Mouse (Mus musculus) kidney, adult 18-20 months (tissue): ENCODE data around the gene Olfr19.
"Not testable (repeated sequence)": the region's sequence is repeated elsewhere in the genome, so short reads cannot be mapped to it uniquely, and the experiment has no call there.

ENCODE experiments used
- DNase-seq: peaks from one replicate; pipeline ENCODE4 v3.0.0; 2021

The Olfr19 gene

DNA sequence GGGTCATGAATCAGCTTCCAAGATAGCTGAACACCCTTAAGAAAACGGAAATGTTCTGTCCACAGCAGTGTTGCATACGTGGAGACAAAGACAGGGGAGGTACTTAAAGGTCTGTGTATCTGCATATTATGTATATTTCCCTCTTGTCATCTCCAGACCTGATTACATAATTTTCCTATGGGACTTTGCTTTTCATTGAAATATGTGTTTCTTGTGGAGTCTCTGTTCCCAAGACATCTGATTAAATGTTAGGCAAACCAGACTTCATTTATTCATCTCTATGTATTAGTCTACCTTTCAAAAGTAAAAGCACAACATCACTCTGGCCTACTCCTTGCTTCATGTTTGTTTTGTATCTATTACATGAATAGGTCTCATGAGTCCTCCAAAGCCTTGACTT, at the start of gene Olfr19:
Gene Olfr19 (minus strand): TSS at position 101 of the 400 bp plus-strand sequence.
- no peak for DNase-seq

DNA sequence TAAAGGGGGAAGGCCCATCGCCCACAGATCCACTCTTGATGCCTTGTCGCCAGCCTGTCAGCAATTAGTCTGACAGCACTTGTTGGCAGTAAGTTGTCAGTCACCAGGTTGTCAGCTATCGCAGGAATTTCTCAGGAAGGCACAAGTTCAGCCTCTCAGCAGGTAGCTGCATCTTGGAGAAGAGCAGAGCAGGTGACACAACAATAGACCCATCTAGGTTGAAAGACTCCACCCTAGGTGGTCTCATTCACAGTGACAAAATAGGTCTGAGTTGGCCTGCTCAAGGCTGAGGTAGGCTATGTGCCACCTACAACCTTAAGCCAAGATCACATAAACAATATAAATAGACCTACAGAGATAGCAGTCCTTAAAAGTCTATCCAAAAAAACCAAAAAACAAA, 8.8 kb upstream of the Olfr19 start:
- DNase-seq = no peak

- DNase-seq = no peak
Measured at GRCm38 (mm10) chr16:16684053-16684452, 7.8 kb upstream of the Olfr19 start.

GRCm38 (mm10) chr16:16664994-16665393, 11.2 kb downstream of the Olfr19 start:
- DNase-seq = no peak

DNA sequence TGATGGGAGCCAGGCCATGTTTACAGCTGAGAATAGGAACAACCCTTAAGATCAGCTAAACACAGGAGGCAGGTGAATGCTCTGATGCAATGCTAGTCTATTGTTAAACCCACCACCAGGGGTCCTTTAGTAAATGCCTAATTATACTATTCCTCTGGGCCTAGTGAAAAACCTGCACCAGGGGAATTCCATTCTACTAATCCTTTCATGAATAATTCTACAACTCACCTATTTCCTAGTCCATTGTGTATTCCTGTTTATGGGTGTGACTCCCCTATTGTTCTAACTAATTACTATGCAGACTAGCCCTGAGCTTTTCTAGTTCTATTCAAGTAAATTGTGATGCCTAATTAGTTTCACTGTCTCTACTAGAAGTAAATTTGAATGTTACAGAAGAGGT, 11.7 kb downstream of the Olfr19 start:
- DNase-seq = not testable (repeated sequence)

DNA sequence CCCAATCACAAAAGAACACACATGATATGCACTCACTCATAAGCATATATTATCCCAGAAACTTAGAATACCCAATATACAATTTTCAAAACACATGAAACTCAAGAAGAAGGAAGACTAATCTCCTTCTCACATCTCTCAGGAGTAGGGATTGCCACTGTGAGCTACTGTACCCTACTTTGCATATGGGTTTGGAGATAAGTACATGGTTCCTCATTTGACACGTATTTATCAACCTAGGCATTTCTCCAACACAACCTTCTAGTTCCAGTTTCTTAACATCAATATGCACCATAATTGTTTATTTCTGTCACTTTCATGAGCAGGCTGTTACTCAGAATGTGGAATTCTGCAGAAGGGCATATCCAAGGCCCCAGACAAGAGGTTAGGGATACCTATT, 31.1 kb downstream of the Olfr19 start:
- no peak for DNase-seq

- no peak for DNase-seq
Measured at GRCm38 (mm10) chr16:16633730-16634129, 42.5 kb downstream of the Olfr19 start.
